Mouse (Mus musculus) megakaryocyte, embryonic 14.5 days (primary cell): ENCODE data around the gene AU021092.

Experiments used
- FLI1 ChIP-seq: IDR thresholded peaks from 2 replicates; pipeline ENCODE4 v1.6.1; 2012; ENCODE audit warnings: low read length, inconsistent platforms, mixed read lengths
- GATA1 ChIP-seq: IDR thresholded peaks from 3 replicates; pipeline ENCODE4 v1.6.1; 2012; ENCODE audit warnings: mixed read lengths, low read length, inconsistent platforms, borderline replicate concordance

GRCm38 (mm10) chr16:5185691-5186090 is 36.4 kb downstream of the AU021092 start:
- TF ChIP-seq GATA1 (no peak), FLI1 (no peak)
